ENCODE assay signal across 15 mouse cellular contexts in genomic region chr1:121771444-121771843, GRCm38 (mm10).
DNase-seq lines count a peak whose midpoint lies in the region; ATAC-seq lines count a peak whose summit lies in the region.
"Had no signal": no experiment of that assay in that cellular context is flagged by ENCODE, and none has a peak within 500 bp of the region (broad histone marks: within the 10 kb centered on the region; RNA-seq: fewer than 3 reads in every experiment).

No protein-coding gene starts in this region.

- H3K9me3 ChIP-seq in kidney, embryonic 14.5 days (ENCODE audit: control insufficient read depth, low read length), result no peaks in the 10 kb centered on the region
- no peaks in the 10 kb centered on the region for H3K9me3 ChIP-seq in hindbrain, embryonic 14.5 days (ENCODE audit: control insufficient read depth, low read length)
- H3K9me3 ChIP-seq: neural tube, embryonic 13.5 days had no signal

- no peak overlapping the region for H3K27ac ChIP-seq in kidney, embryonic 14.5 days (ENCODE audit: low read depth, low read length)
- H3K27ac ChIP-seq in hindbrain, embryonic 14.5 days, result no peak overlapping the region
- H3K27ac ChIP-seq: neural tube, embryonic 13.5 days had no signal

- no peaks in the 10 kb centered on the region for H3K36me3 ChIP-seq in kidney, embryonic 14.5 days (ENCODE audit: control insufficient read depth, insufficient read depth, low read length)
- no peaks in the 10 kb centered on the region for H3K36me3 ChIP-seq in hindbrain, embryonic 14.5 days (replicated peaks; ENCODE audit: control insufficient read depth, insufficient read depth)
- H3K36me3 ChIP-seq: neural tube, embryonic 13.5 days had no signal

- no peak overlapping the region for H3K9ac ChIP-seq in kidney, embryonic 14.5 days (ENCODE audit: low read depth, low read length)
- no peak overlapping the region for H3K9ac ChIP-seq in hindbrain, embryonic 14.5 days
- H3K9ac ChIP-seq: neural tube, embryonic 13.5 days had no signal

- no peaks in the 10 kb centered on the region for H3K4me1 ChIP-seq in kidney, embryonic 14.5 days (ENCODE audit: control insufficient read depth, insufficient read depth, low read length)
- H3K4me1 ChIP-seq in hindbrain, embryonic 14.5 days (replicated peaks; ENCODE audit: control insufficient read depth, insufficient read depth, low read length), result no peaks in the 10 kb centered on the region

- 52% methylated on average over 1 of the region's 1 CpGs for WGBS in kidney, embryonic 14.5 days
- 92% methylated on average over 1 of the region's 1 CpGs for WGBS in hindbrain, embryonic 14.5 days

- H3K4me2 ChIP-seq in kidney, embryonic 14.5 days (replicated peaks; ENCODE audit: low read depth, low read length), result no peak overlapping the region
- H3K4me2 ChIP-seq in hindbrain, embryonic 14.5 days (replicated peaks), result no peak overlapping the region
- H3K4me2 ChIP-seq: neural tube, embryonic 13.5 days had no signal

- DNase-seq in kidney, postnatal 10 days, result no peak
- peak; percentile 8 for DNase-seq in ZHBTc4 (ENCODE audit: low read depth, low spot score)
- no peak for DNase-seq in hindbrain, embryonic 14.5 days (ENCODE audit: low spot score)
- DNase-seq in thymus, postnatal 14 days, result peak; percentile 72
- DNase-seq in cerebellum, postnatal 14 days, result no peak
- DNase-seq in spleen, adult 18-20 months, result no peak
- DNase-seq: adrenal gland, postnatal 14 days; cerebellum, adult 8-10 months; kidney, adult 9 months; layer of hippocampus, adult 9-11 months; liver; lung, adult 18-20 months; lung, postnatal 36 days had no signal

- H3K27me3 ChIP-seq in kidney, embryonic 14.5 days (ENCODE audit: control insufficient read depth, insufficient read depth, low read length), result no peaks in the 10 kb centered on the region
- H3K27me3 ChIP-seq in hindbrain, embryonic 14.5 days (ENCODE audit: control insufficient read depth, insufficient read depth, low read length), result no peaks in the 10 kb centered on the region
- H3K27me3 ChIP-seq: neural tube, embryonic 13.5 days had no signal

- ATAC-seq in kidney, embryonic 14.5 days (ENCODE audit: low FRiP score, low TSS enrichment), result peak; percentile 91
- 0 out of 2 replicates have a peak, but pooled peaks have one; percentile 19 for ATAC-seq in hindbrain, embryonic 14.5 days (ENCODE audit: low FRiP score)

- H3K4me3 ChIP-seq in kidney, embryonic 14.5 days (ENCODE audit: low read length), result no peak overlapping the region
- H3K4me3 ChIP-seq in hindbrain, embryonic 14.5 days (replicated peaks; ENCODE audit: low read length), result no peak overlapping the region
- H3K4me3 ChIP-seq: neural tube, embryonic 13.5 days had no signal

Comparison
In these comparisons a context has a peak if more than half of its experiments do, and no peak if none do; other contexts are left out.
1. DNase-seq: peak in ZHBTc4 (single experiment) and thymus, postnatal 14 days (single experiment); none in kidney, postnatal 10 days (single experiment), hindbrain, embryonic 14.5 days (single experiment), cerebellum, postnatal 14 days (0 of 2) and spleen, adult 18-20 months (0 of 2).